Mouse (Mus musculus) hindbrain, embryonic 15.5 days (tissue): ENCODE measurements around the gene Zswim4. TPM values are rescaled to one million over a fixed set of nuclear protein-coding genes. Genes with fewer than 3 reads are reported as not detected.
A peak's percentile ranks its signal among the peaks of the same experiment; 100 is the strongest.

Source experiments
- ATAC-seq: fragments of 200-750 bp; cut with Nextera tagmentation; 2 replicates; pipeline ENCODE4 v1.8.0; 2017; ENCODE audit warnings: low read depth, moderate number of reproducible peaks, moderate TSS enrichment; ENCODE audit not compliant: low FRiP score
- H3K27ac ChIP-seq: fragments of 300-500 bp; sonication (generic); replicated peaks from 2 replicates; pipeline ENCODE4 v1.5.1; 2015; ENCODE audit warnings: mild to moderate bottlenecking, inconsistent platforms
- H3K27me3 ChIP-seq: fragments of 300-500 bp; sonication (generic); 2 replicates; pipeline ENCODE4 v1.6.1; 2015; ENCODE audit warnings: control low read depth, inconsistent platforms
- H3K36me3 ChIP-seq: fragments of 300-500 bp; sonication (generic); 2 replicates; pipeline ENCODE4 v1.6.1; 2015; ENCODE audit warnings: control low read depth, inconsistent platforms
- H3K4me1 ChIP-seq: fragments of 300-500 bp; sonication (generic); replicated peaks from 2 replicates; pipeline ENCODE4 v1.6.1; 2015; ENCODE audit warnings: control low read depth, inconsistent platforms
- H3K4me2 ChIP-seq: fragments of 300-500 bp; sonication (generic); 2 replicates; pipeline ENCODE4 v1.6.1; 2015; ENCODE audit warnings: moderate library complexity, mild to moderate bottlenecking, inconsistent platforms
- H3K4me3 ChIP-seq: fragments of 300-500 bp; sonication (generic); 2 replicates; pipeline ENCODE4 v1.5.1; 2015; ENCODE audit warnings: mild to moderate bottlenecking, inconsistent platforms
- H3K9ac ChIP-seq: fragments of 300-500 bp; sonication (generic); 2 replicates; pipeline ENCODE4 v1.6.1; 2015; ENCODE audit warnings: inconsistent platforms
- H3K9me3 ChIP-seq: fragments of 300-500 bp; sonication (generic); 2 replicates; pipeline ENCODE4 v1.6.1; 2016; ENCODE audit warnings: control low read depth, inconsistent platforms
- WGBS: fragments of 180-500 bp; shearing (Covaris S2); methylation state at CpG from one replicate; pipeline ENCODE4 v1.1.7; 2015; 5-methylcytosine and 5-hydroxymethylcytosine counted together
- microRNA counts: library from miRNA; unstranded; fragments of <30 nt; microRNA quantifications from one replicate; lab custom pipeline; 2016
- microRNA-seq: library from miRNA; unstranded; fragments of <30 nt; microRNA quantifications from one replicate; pipeline ENCODE4, GENCODE M21; 2016
- polyA plus RNA-seq: library from polyadenylated mRNA; unstranded; fragments of >200 nt; fragmentation: Nextera tagmentation; extraction: Ambion mirVana; gene quantifications from 2 replicates; pipeline ENCODE4 v1.2.1, GENCODE M21; 2015

Zswim4 gene
- polyA plus RNA-seq, 1 experiment from 2014 or later = 24.9 TPM

DNA sequence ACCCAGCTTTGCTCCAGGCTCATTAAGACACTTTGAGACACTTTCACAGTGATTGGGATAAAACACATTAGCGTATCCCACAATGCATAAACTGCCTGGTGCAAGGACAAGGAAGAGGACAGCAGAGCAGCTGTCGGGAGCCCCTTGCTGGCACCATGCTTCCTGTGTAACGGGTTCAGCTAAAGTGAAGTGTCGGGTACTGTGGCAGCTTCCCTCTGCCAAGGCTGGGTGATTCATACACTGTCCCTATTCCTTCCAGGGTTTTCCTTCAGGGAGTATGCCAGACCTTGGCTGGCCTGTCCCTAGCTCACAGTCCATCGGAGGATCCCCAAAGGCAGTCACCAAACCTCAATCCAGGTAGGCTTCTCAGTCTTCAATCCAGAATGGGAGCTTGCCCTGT, 66.8 kb downstream of the Zswim4 start:
- ATAC-seq = no peak
- Histone ChIP-seq H3K4me2 (no peak overlapping the region), H3K27ac (no peak overlapping the region), H3K4me1 (no peaks in the 10 kb centered on the region), H3K9ac (no peak overlapping the region), H3K36me3 (peaks cover 24% of the 10 kb centered on the region), H3K9me3 (no peaks in the 10 kb centered on the region), H3K27me3 (no peaks in the 10 kb centered on the region), H3K4me3 (no peak overlapping the region)
- 85% methylated on average over 5 of the region's 5 CpGs for WGBS

DNA sequence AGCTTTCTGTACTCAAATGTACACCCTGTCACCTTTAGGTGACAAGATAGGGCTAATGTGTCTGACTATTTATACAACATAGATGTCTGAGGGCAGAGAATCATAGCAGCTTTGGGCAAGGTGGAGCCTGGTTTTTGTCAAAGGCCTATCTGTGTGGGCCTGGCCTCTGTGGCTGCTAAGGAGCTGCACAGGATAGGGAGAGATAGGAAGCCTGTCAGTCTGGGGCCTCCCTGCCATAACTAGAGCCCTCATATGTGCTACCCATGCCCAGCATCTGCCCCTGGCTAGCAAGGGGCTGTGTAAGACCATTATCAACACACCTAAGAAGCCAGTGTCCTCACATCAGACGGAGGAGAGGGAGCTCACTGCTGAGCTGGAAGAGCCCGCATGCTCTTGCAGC, 69.2 kb downstream of the Zswim4 start:
- no peak overlapping the region for H3K4me3 ChIP-seq
- H3K4me2 ChIP-seq = no peak overlapping the region
- H3K36me3 ChIP-seq = peaks cover 10% of the 10 kb centered on the region
- no peaks in the 10 kb centered on the region for H3K4me1 ChIP-seq
- no peaks in the 10 kb centered on the region for H3K27me3 ChIP-seq
- ATAC-seq = no peak
- WGBS = 92% methylated on average over 2 of the region's 2 CpGs
- no peak overlapping the region for H3K27ac ChIP-seq
- no peaks in the 10 kb centered on the region for H3K9me3 ChIP-seq
- no peak overlapping the region for H3K9ac ChIP-seq

MicroRNAs encoded within 50 kb of the gene (microRNA counts, 519-probe panel; counts per million panel counts)
- microRNA mmu-miR-181c (lab: Ali Mortazavi, UCI) (3,211 counts per million, percentile 64 among the panel's probes with 10 or more counts), microRNA mmu-miR-23a (lab: Ali Mortazavi, UCI) (3,558 counts per million, percentile 73 among the panel's probes with 10 or more counts), microRNA mmu-miR-27a (lab: Ali Mortazavi, UCI) (3,744 counts per million, percentile 79 among the panel's probes with 10 or more counts)

Small RNA genes lying within 50 kb of the gene (microRNA-seq; reads per million reads assigned to microRNA genes)
- gene Mir181c (12,444 reads per million, percentile 97 among the genes with 10 or more reads in this experiment), gene Mir181d (7,708 reads per million, percentile 93 among the genes with 10 or more reads in this experiment), gene Mir23a (6,024 reads per million, percentile 93 among the genes with 10 or more reads in this experiment), gene Mir24-2 (not detected), gene Mir27a (46.4 reads per million, percentile 42 among the genes with 10 or more reads in this experiment), gene Mir3074-2 (not detected)

Other genes with a start within 250 kb of the Zswim4 start
- gene Samd1, start 239.4 kb downstream of the Zswim4 start, polyA plus RNA-seq = 6.2 and 7.3 TPM in 2 replicates
- 0.47 and 0.75 TPM in 2 replicates for gene 1700067K01Rik, start 235.6 kb downstream of the Zswim4 start, polyA plus RNA-seq
- 0.41 and 0.70 TPM in 2 replicates for gene 2210011C24Rik, start 224.9 kb downstream of the Zswim4 start, polyA plus RNA-seq
- 8.6 and 8.8 TPM in 2 replicates for gene Palm3, start 215.6 kb downstream of the Zswim4 start, polyA plus RNA-seq
- 0.69 and 0.97 TPM in 2 replicates for gene Il27ra, start 194.5 kb downstream of the Zswim4 start, polyA plus RNA-seq
- gene Rln3, start 192.1 kb downstream of the Zswim4 start, polyA plus RNA-seq = 0.51 and 1.2 TPM in 2 replicates
- 0.92 and 1.4 TPM in 2 replicates for gene Gm10643, start 171.9 kb downstream of the Zswim4 start, polyA plus RNA-seq
- gene Rfx1, start 170.2 kb downstream of the Zswim4 start, polyA plus RNA-seq = 9.4 and 11.2 TPM in 2 replicates
- 19.0 and 22.6 TPM in 2 replicates for gene Dcaf15, start 132.3 kb downstream of the Zswim4 start, polyA plus RNA-seq
- gene Podnl1, start 111.1 kb downstream of the Zswim4 start, polyA plus RNA-seq = 0.35 and 0.44 TPM in 2 replicates
- gene Cc2d1a, start 89.1 kb downstream of the Zswim4 start, polyA plus RNA-seq = 41.5 and 47.1 TPM in 2 replicates
- gene 4930432K21Rik, start 89.0 kb downstream of the Zswim4 start, polyA plus RNA-seq = 2.3 and 2.8 TPM in 2 replicates
- 8.0 and 8.7 TPM in 2 replicates for gene Nanos3, start 51.8 kb downstream of the Zswim4 start, polyA plus RNA-seq
- gene D8Ertd738e, start 12.7 kb upstream of the Zswim4 start, polyA plus RNA-seq = 245 and 260 TPM in 2 replicates
- gene Mri1, start 20.3 kb upstream of the Zswim4 start, polyA plus RNA-seq = 45.6 and 48.4 TPM in 2 replicates
- gene Ccdc130, start 33.3 kb upstream of the Zswim4 start, polyA plus RNA-seq = 23.4 and 24.6 TPM in 2 replicates
- gene Cacna1a, start 151.4 kb upstream of the Zswim4 start, polyA plus RNA-seq = 22.0 and 22.3 TPM in 2 replicates